In the genomic region with DNA sequence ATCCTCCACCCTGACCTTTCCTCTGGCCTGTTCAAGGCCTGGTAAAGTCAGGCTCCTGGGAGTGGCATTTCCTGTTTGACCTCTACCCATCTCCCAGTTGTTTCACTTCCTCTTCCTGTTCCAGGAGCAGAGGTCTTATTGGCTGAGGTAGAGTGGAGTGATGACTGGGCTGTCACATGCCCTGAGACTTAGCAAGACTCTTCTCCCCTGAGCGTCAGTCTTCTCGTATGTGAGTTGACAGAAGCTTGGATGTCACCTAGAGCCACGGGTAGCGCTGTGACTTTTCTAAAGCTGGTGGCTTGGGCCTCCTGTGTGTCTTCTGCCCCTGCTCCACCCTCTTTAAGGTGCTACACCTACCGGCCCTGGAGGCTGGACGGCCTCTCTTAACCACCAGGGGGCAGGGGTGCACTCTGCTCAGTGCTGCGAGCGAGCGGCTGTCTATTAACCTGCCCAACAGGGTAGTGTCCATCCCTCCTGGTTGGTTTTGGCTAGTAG, we compare ENCODE assay signal across 8 mouse cellular contexts. TPM values are rescaled to one million over a fixed set of nuclear protein-coding genes. Genes with fewer than 3 reads are reported as not detected.
DNase-seq lines count a peak whose midpoint lies in the region; ATAC-seq and TF ChIP-seq lines count a peak whose summit lies in the region.

No protein-coding gene starts in this region.

- H3K27me3 ChIP-seq in G1E (ENCODE audit: insufficient read depth, low read length) = peaks cover 28% of the 10 kb centered on the region
- peaks cover 5% of the 10 kb centered on the region; the same call in 1 of the 2 replicates for H3K27me3 ChIP-seq in embryonic facial prominence, embryonic 13.5 days

- no peak overlapping the region for H3K9ac ChIP-seq in embryonic facial prominence, embryonic 13.5 days

- H3K4me1 ChIP-seq in G1E (ENCODE audit: insufficient read depth, low read depth, low read length) = peaks cover 52% of the 10 kb centered on the region
- H3K4me1 ChIP-seq in embryonic facial prominence, embryonic 13.5 days = peaks cover 22% of the 10 kb centered on the region

- peak; percentile 70 for DNase-seq in G1E (ENCODE audit: low spot score)
- peak; percentile 60 for DNase-seq in adrenal gland, adult 8-10 months
- DNase-seq in heart, postnatal 4 days = peak; percentile 86
- peak; percentile 74 to 81 for DNase-seq in layer of hippocampus, postnatal 10 days (ENCODE audit: low spot score in 2 of 2)
- peak; percentile 78 to 87 for DNase-seq in lung, postnatal 4 days
- peak; percentile 71 for DNase-seq in skeletal muscle tissue, adult 2 months (ENCODE audit: low read depth, low spot score)
- peak; percentile 72 for DNase-seq in yolk sac, embryonic 10.5 days (ENCODE audit: low spot score)

- ATAC-seq in G1E (ENCODE audit: extremely low read depth, insufficient number of reproducible peaks, low FRiP score, poor library complexity, severe bottlenecking) = peak; percentile 59
- ATAC-seq in embryonic facial prominence, embryonic 13.5 days (ENCODE audit: insufficient number of reproducible peaks, insufficient read depth, low FRiP score, low TSS enrichment, low read depth) = 0 out of 2 replicates have a peak, but pooled peaks have one; percentile 43

- peak; percentile 73 for TF ChIP-seq CTCF in G1E (IDR thresholded peaks at IDR 0.05; ENCODE audit: low read depth, low read length)

- H3K27ac ChIP-seq in embryonic facial prominence, embryonic 13.5 days = no peak overlapping the region

- H3K4me2 ChIP-seq in embryonic facial prominence, embryonic 13.5 days = no peak overlapping the region

- peaks cover 45% of the 10 kb centered on the region for H3K36me3 ChIP-seq in G1E (replicated peaks)
- peaks cover 38% of the 10 kb centered on the region for H3K36me3 ChIP-seq in embryonic facial prominence, embryonic 13.5 days

- WGBS in embryonic facial prominence, embryonic 13.5 days = 22% methylated on average over 9 of the region's 9 CpGs

- H3K4me3 ChIP-seq in G1E (ENCODE audit: low read depth, low read length) = peak overlapping the region; percentile 52; the same call in 1 of the 2 replicates
- no peak overlapping the region for H3K4me3 ChIP-seq in embryonic facial prominence, embryonic 13.5 days

- 0 out of 2 replicates have a peak, but pooled peaks cover 3% of the 10 kb centered on the region for H3K9me3 ChIP-seq in G1E (replicated peaks)
- no peaks in the 10 kb centered on the region for H3K9me3 ChIP-seq in embryonic facial prominence, embryonic 13.5 days

RNA-seq across cellular contexts. Expression of gene Dnajc7, which starts 6.8 kb away (rescaled TPM):
- 234 and 254 TPM in 2 replicates for total RNA-seq in G1E (2014; fragmentation: Nextera tagmentation)
- 142 and 151 TPM in 2 replicates for total RNA-seq in G1E (2017)
- polyA plus RNA-seq in G1E (2012) = 98.8 and 140 TPM in 2 replicates
- total RNA-seq in adrenal gland, adult 8-10 months (2022) = 100 to 1,000 TPM; 204 to 279 (median 249) TPM
- polyA plus RNA-seq in embryonic facial prominence, embryonic 13.5 days (2015; fragmentation: Nextera tagmentation; extraction: Ambion mirVana) = 277 and 293 TPM in 2 replicates
- 100 to 1,000 TPM; 223 to 232 TPM for total RNA-seq in heart, postnatal 4 days (2021)
- 100 to 1,000 TPM; 250 to 255 TPM for total RNA-seq in layer of hippocampus, postnatal 10 days (2021)

RNA-seq across cellular contexts. Expression of gene Nkiras2, which starts 7.7 kb away (rescaled TPM):
- 47.6 and 54.9 TPM in 2 replicates for total RNA-seq in G1E (2014; fragmentation: Nextera tagmentation)
- 18.4 and 22.7 TPM in 2 replicates for total RNA-seq in G1E (2017)
- polyA plus RNA-seq in G1E (2012) = 36.1 and 40.4 TPM in 2 replicates
- total RNA-seq in adrenal gland, adult 8-10 months (2022) = 10 to 100 TPM; 34.3 to 37.3 (median 36.7) TPM
- 78.9 and 79.0 TPM in 2 replicates for polyA plus RNA-seq in embryonic facial prominence, embryonic 13.5 days (2015; fragmentation: Nextera tagmentation; extraction: Ambion mirVana)
- 10 to 100 TPM; 53.7 to 57.7 TPM for total RNA-seq in heart, postnatal 4 days (2021)
- total RNA-seq in layer of hippocampus, postnatal 10 days (2021) = 10 to 100 TPM; 25.6 to 27.9 TPM

RNA-seq across cellular contexts. Expression of gene Cnp, which starts 52.0 kb away (rescaled TPM):
- total RNA-seq in G1E (2014; fragmentation: Nextera tagmentation) = 1.1 and 2.7 TPM in 2 replicates
- 4.8 and 5.9 TPM in 2 replicates for total RNA-seq in G1E (2017)
- polyA plus RNA-seq in G1E (2012) = 5.1 and 5.9 TPM in 2 replicates
- 10 to 100 TPM; 47.5 to 85.0 (median 71.9) TPM for total RNA-seq in adrenal gland, adult 8-10 months (2022)
- 28.0 and 31.4 TPM in 2 replicates for polyA plus RNA-seq in embryonic facial prominence, embryonic 13.5 days (2015; fragmentation: Nextera tagmentation; extraction: Ambion mirVana)
- 1 to 10 TPM; 6.3 to 7.3 TPM for total RNA-seq in heart, postnatal 4 days (2021)
- total RNA-seq in layer of hippocampus, postnatal 10 days (2021) = 10 to 100 TPM; 88.0 to 92.7 TPM

Comparison
In these comparisons a context has a peak if more than half of its experiments do, and no peak if none do; other contexts are left out.
1. RNA of gene Cnp, which starts 52.0 kb away (total RNA-seq): 88.0 to 92.7 TPM in layer of hippocampus, postnatal 10 days and 47.5 to 85.0 TPM in adrenal gland, adult 8-10 months; 6.3 to 7.3 TPM in heart, postnatal 4 days and 1.1 to 5.9 TPM in G1E; every median in the first group is over 4 times any median in the second.
2. Peak in every context shown above with its lines, with median percentiles within 50 percentile points of each other: DNase-seq.